Mouse (Mus musculus) heart, postnatal 0 days (tissue): ENCODE measurements around the gene Polr2h. TPM values are rescaled to one million over a fixed set of nuclear protein-coding genes. Genes with fewer than 3 reads are reported as not detected.
"Not testable (repeated sequence)": the region's sequence is repeated elsewhere in the genome, so short reads cannot be mapped to it uniquely, and the experiment has no call there.

Experiments used
- ATAC-seq: fragments of 200-750 bp; cut with Nextera tagmentation; 2 replicates; pipeline ENCODE4 v1.8.0; 2017; ENCODE audit warnings: low read depth, moderate number of reproducible peaks, moderate library complexity; ENCODE audit not compliant: insufficient read depth
- DNase-seq: peaks from one replicate; pipeline ENCODE4 v3.0.0-alpha.2; 2016; ENCODE audit warnings: low spot score
- H3K27ac ChIP-seq: fragments of 300-500 bp; sonication (generic); 2 replicates; pipeline ENCODE4 v1.5.1; 2014; ENCODE audit warnings: low read depth, mild to moderate bottlenecking
- H3K27me3 ChIP-seq: fragments of 300-500 bp; sonication (generic); 2 replicates; pipeline ENCODE4 v1.6.1; 2014; ENCODE audit warnings: low read length, mixed read lengths; ENCODE audit not compliant: control insufficient read depth, insufficient read depth
- H3K36me3 ChIP-seq: fragments of 300-500 bp; sonication (generic); replicated peaks from 2 replicates; pipeline ENCODE4 v1.6.1; 2014; ENCODE audit warnings: low read length, mixed read lengths; ENCODE audit not compliant: control insufficient read depth, insufficient read depth
- H3K4me1 ChIP-seq: fragments of 300-500 bp; sonication (generic); 2 replicates; pipeline ENCODE4 v1.6.1; 2014; ENCODE audit warnings: antibody characterized with exemption; ENCODE audit not compliant: control insufficient read depth, insufficient read depth
- H3K4me2 ChIP-seq: fragments of 300-500 bp; sonication (generic); 2 replicates; pipeline ENCODE4 v1.6.1; 2014; ENCODE audit warnings: low read depth, mild to moderate bottlenecking, low read length, moderate library complexity
- H3K4me3 ChIP-seq: fragments of 300-500 bp; sonication (generic); 2 replicates; pipeline ENCODE4 v1.5.1; 2014; ENCODE audit warnings: low read depth, low read length
- H3K9ac ChIP-seq: fragments of 300-500 bp; sonication (generic); replicated peaks from 2 replicates; pipeline ENCODE4 v1.6.1; 2014; ENCODE audit warnings: low read depth, low read length, mixed read lengths
- H3K9me3 ChIP-seq: fragments of 300-500 bp; sonication (generic); replicated peaks from 2 replicates; pipeline ENCODE4 v1.6.1; 2016; ENCODE audit warnings: low read length; ENCODE audit not compliant: control insufficient read depth
- CTCF ChIP-seq: IDR thresholded peaks from 2 replicates; pipeline ENCODE4 v1.5.1; 2016; ENCODE audit warnings: antibody characterized with exemption, control low read depth, low read depth
- EP300 ChIP-seq: IDR thresholded peaks from 2 replicates; pipeline ENCODE4 v1.6.1; 2016; ENCODE audit warnings: antibody characterized with exemption, low read depth
- WGBS: fragments of 180-500 bp; shearing (Covaris S2); extraction: QIAGEN DNeasy Blood & Tissue Kit; methylation state at CpG from one replicate; pipeline ENCODE4 v1.1.7; 2014; 5-methylcytosine and 5-hydroxymethylcytosine counted together
- polyA plus RNA-seq: library from polyadenylated mRNA; unstranded; fragments of >200 nt; fragmentation: Nextera tagmentation; extraction: Ambion mirVana; gene quantifications from 2 replicates; pipeline ENCODE4 v1.2.1, GENCODE M21; 2015
- total RNA-seq: library from RNA; depleted of rRNA; stranded (reverse); fragments of >200 nt; gene quantifications from 2 replicates; pipeline ENCODE4 v1.2.3, GENCODE M21; 2014; ENCODE audit warnings: low replicate concordance; rRNA removed

Polr2h gene
- total RNA-seq (8.6 and 27.9 TPM in 2 replicates), polyA plus RNA-seq (33.7 and 35.7 TPM in 2 replicates)

DNA sequence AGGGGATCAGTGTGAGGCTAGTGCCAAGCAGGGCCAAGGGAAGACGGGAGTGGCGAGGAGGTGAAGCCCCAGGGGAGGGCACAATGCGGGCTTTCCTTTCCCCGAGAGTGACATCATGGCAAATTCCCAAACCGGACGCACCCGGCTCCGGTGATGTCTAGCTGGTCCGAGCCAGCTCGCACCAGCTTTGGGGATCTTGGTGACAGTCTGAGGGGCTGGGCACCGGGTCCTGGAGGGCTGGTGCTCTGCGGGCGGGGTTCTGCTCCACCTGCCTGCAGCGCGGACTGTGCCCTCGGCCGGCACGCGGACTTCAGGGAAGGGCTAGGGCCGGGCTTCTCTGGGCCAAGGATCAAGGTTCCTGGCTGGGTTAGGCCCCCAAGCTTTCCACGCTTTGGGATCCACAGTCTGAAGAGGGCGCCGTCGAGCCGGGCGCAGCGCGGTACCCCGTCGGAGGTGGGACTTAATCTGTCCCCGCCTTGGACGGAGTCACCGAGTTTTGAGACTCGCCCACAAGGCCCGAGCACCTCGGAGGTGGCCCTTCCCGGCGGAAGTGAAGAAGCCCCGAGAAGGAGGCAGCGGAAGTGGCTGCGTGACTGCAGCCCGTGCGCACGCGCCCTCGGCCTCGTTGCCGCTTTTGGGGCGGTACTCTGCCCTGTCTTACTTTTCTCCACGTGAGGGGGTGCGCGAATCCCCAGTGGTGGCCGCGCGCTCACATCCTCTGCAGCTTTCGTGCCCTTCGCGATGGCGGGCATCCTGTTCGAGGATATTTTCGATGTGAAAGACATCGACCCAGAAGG is at the start of gene Polr2h, which contains the start of gene Clcn2:
Polr2h (plus strand) TSS at position 485 of the 797 bp plus-strand sequence.
Clcn2 (minus strand) TSS at position 566 of the 797 bp plus-strand sequence.
- 0% methylated on average over 62 of the region's 62 CpGs for WGBS
- H3K9ac ChIP-seq, result peak within 1 kb of the TSS; percentile 55
- peaks cover 5% of the 10 kb centered on the region for H3K36me3 ChIP-seq
- DNase-seq (peak; percentile 97), ATAC-seq (peak; percentile 89)
- no peaks in the 10 kb centered on the region for H3K9me3 ChIP-seq
- H3K4me3 ChIP-seq, result peak within 1 kb of the TSS; percentile 64
- H3K27me3 ChIP-seq, result no peaks in the 10 kb centered on the region
- TF ChIP-seq CTCF (peak; percentile 50), EP300 (no peak)
- H3K27ac ChIP-seq, result peak within 1 kb of the TSS; percentile 94
- 0 out of 2 replicates have a peak, but pooled peaks cover 17% of the 10 kb centered on the region for H3K4me1 ChIP-seq
- H3K4me2 ChIP-seq, result peak within 1 kb of the TSS; percentile 95

GRCm38 (mm10) chr16:20668013-20668412 is 49.5 kb upstream of the Polr2h start, which contains the start of gene Eif4g1:
TSS of gene Eif4g1 (plus strand) at chr16:20668313.
- ATAC-seq, H3K27me3 ChIP-seq, H3K9me3 ChIP-seq, H3K4me3 ChIP-seq, H3K4me2 ChIP-seq, H3K36me3 ChIP-seq, H3K27ac ChIP-seq, H3K4me1 ChIP-seq, DNase-seq, H3K9ac ChIP-seq: not testable (repeated sequence)
- 86% methylated on average over 3 of the region's 6 CpGs for WGBS

GRCm38 (mm10) chr16:20670291-20670690 is 47.2 kb upstream of the Polr2h start:
- Histone ChIP-seq H3K9ac (no peak overlapping the region), H3K9me3 (no peaks in the 10 kb centered on the region), H3K36me3 (peaks cover 9% of the 10 kb centered on the region; the same call in 1 of the 2 replicates), H3K4me2 (no peak overlapping the region), H3K27me3 (no peaks in the 10 kb centered on the region), H3K27ac (no peak overlapping the region), H3K4me3 (no peak overlapping the region), H3K4me1 (peaks cover 16% of the 10 kb centered on the region)
- no peak for TF ChIP-seq CTCF
- no peak for TF ChIP-seq EP300
- 84% methylated on average over 3 of the region's 3 CpGs for WGBS
- ATAC-seq (no peak), DNase-seq (no peak)

DNA sequence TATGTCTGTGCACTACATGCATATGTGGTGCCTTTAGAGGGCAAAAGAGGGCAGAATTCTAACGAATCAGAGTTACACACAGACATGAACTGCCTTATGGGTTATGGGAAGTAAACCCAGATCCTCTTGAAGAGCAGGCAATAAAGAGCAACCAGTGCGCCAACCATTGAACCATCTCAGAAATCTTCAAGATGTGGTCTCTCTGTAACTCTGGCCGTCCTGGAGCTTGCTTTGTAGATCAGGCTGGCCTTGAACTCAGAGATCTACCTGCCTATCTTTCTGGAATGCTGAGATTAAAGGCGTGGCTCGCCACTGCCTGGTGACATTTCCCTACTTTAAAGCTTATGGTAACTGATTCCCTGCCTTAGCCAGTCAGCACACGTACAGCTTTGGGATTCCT is 45.6 kb upstream of the Polr2h start:
- Histone ChIP-seq H3K9ac (no peak overlapping the region), H3K9me3 (no peaks in the 10 kb centered on the region), H3K4me3 (peak overlapping the region; percentile 98), H3K27ac (peak overlapping the region; percentile 97; the same call in 1 of the 2 replicates), H3K4me1 (peaks cover 16% of the 10 kb centered on the region), H3K36me3 (peaks cover 25% of the 10 kb centered on the region), H3K27me3 (no peaks in the 10 kb centered on the region), H3K4me2 (peak overlapping the region; percentile 79)
- 26% methylated on average over 6 of the region's 6 CpGs for WGBS
- ATAC-seq (no peak), DNase-seq (no peak)
- TF ChIP-seq EP300 (no peak), CTCF (no peak)

GRCm38 (mm10) chr16:20672500-20672902 is 45.0 kb upstream of the Polr2h start:
- Histone ChIP-seq H3K4me3 (peak overlapping the region; percentile 98), H3K9me3 (no peaks in the 10 kb centered on the region), H3K36me3 (peaks cover 31% of the 10 kb centered on the region), H3K4me2 (peak overlapping the region; percentile 79), H3K27ac (peak overlapping the region; percentile 97), H3K9ac (peak overlapping the region; percentile 98), H3K4me1 (peaks cover 19% of the 10 kb centered on the region), H3K27me3 (no peaks in the 10 kb centered on the region)
- WGBS, result under 1% methylated on average over 32 of the region's 38 CpGs
- TF ChIP-seq EP300 (no peak), CTCF (no peak)
- DNase-seq (peak; percentile 96), ATAC-seq (peak; percentile 94)
